23 mouse cellular contexts compared by ENCODE assay signal in the genomic region with DNA sequence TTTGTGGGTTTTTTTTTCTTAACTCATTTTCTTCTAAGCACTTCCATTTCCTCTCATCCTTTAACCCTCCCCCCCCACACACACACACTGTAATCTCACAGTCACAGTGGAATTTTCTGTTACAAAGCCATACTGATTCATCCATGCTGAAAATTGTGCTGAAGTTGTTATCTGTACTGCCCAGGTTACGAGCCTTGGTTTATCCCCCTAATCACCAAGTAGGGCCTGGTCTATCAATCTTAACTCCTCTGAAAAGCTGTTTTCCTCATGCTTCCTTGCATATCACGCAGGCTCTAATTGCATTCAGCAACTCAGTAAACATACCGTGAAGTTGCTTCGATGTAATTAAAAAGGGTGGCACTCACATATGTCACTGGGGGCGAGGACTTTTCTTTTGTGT.
DNase-seq lines count a peak whose midpoint lies in the region; ATAC-seq and TF ChIP-seq lines count a peak whose summit lies in the region.
"Had no signal": no experiment of that assay in that cellular context is flagged by ENCODE, and none has a peak within 500 bp of the region (broad histone marks: within the 10 kb centered on the region; RNA-seq: fewer than 3 reads in every experiment).

No protein-coding gene starts in this region.

- no peak for TF ChIP-seq CTCF in forebrain, postnatal 0 days (IDR thresholded peaks at IDR 0.05; ENCODE audit: low read depth)
- TF ChIP-seq CTCF in G1E (IDR thresholded peaks at IDR 0.05; ENCODE audit: low read depth, low read length): no peak

- H3K4me2 ChIP-seq in forebrain, embryonic 11.5 days (ENCODE audit: low read depth, low read length, severe bottlenecking): no peak overlapping the region
- no peak overlapping the region for H3K4me2 ChIP-seq in forebrain, postnatal 0 days (ENCODE audit: low read depth)
- H3K4me2 ChIP-seq in liver, embryonic 12.5 days: no peak overlapping the region
- H3K4me2 ChIP-seq in hindbrain, embryonic 16.5 days (ENCODE audit: low read length): no peak overlapping the region
- H3K4me2 ChIP-seq in kidney, embryonic 15.5 days: no peak overlapping the region
- H3K4me2 ChIP-seq: forebrain, embryonic 15.5 days; heart, embryonic 12.5 days; limb, embryonic 15.5 days; lung, embryonic 15.5 days; stomach, embryonic 15.5 days had no signal

- no peak overlapping the region for H3K27ac ChIP-seq in forebrain, embryonic 11.5 days (ENCODE audit: low read depth, low read length)
- H3K27ac ChIP-seq in forebrain, postnatal 0 days (ENCODE audit: low read depth, low read length): no peak overlapping the region
- no peak overlapping the region for H3K27ac ChIP-seq in liver, embryonic 12.5 days
- no peak overlapping the region for H3K27ac ChIP-seq in hindbrain, embryonic 16.5 days (ENCODE audit: low read depth, low read length)
- no peak overlapping the region for H3K27ac ChIP-seq in kidney, embryonic 15.5 days
- H3K27ac ChIP-seq: embryonic facial prominence, embryonic 10.5 days; forebrain, embryonic 15.5 days; limb, embryonic 15.5 days; lung, embryonic 15.5 days; stomach, embryonic 15.5 days had no signal

- no peak for DNase-seq in forebrain, embryonic 11.5 days (ENCODE audit: low spot score)
- DNase-seq in forebrain, postnatal 0 days: no peak
- DNase-seq in liver: no peak
- peak; percentile 34 for DNase-seq in G1E (ENCODE audit: low spot score)
- no peak for DNase-seq in heart, adult 9 months (ENCODE audit: low spot score in 2 of 2)
- DNase-seq: adrenal gland, postnatal 25 days; cerebellum, adult 9-10 months; heart, postnatal 14 days; kidney, adult 8-10 months; kidney, postnatal 25 days; lung, postnatal 4 days; right cerebral cortex, postnatal 25 days; thymus, adult 18-20 months; thymus, postnatal 4 days had no signal

- H3K36me3 ChIP-seq in forebrain, embryonic 11.5 days (ENCODE audit: control insufficient read depth, insufficient read depth, low read length): no peaks in the 10 kb centered on the region
- no peaks in the 10 kb centered on the region for H3K36me3 ChIP-seq in forebrain, postnatal 0 days (ENCODE audit: insufficient read depth)
- H3K36me3 ChIP-seq in liver, embryonic 12.5 days: no peaks in the 10 kb centered on the region
- H3K36me3 ChIP-seq in G1E (replicated peaks): no peaks in the 10 kb centered on the region
- no peaks in the 10 kb centered on the region for H3K36me3 ChIP-seq in hindbrain, embryonic 16.5 days (ENCODE audit: control insufficient read depth, insufficient read depth, low read length)
- no peaks in the 10 kb centered on the region for H3K36me3 ChIP-seq in kidney, embryonic 15.5 days
- H3K36me3 ChIP-seq: embryonic facial prominence, embryonic 10.5 days; forebrain, embryonic 15.5 days; heart, embryonic 12.5 days; limb, embryonic 15.5 days; lung, embryonic 15.5 days; stomach, embryonic 15.5 days had no signal

- ATAC-seq in forebrain, embryonic 11.5 days (replicated peaks; ENCODE audit: low FRiP score): peak; percentile 66
- ATAC-seq in forebrain, postnatal 0 days: no peak
- peak; percentile 75 for ATAC-seq in liver, embryonic 12.5 days
- peak; percentile 97 for ATAC-seq in G1E (ENCODE audit: extremely low read depth, insufficient number of reproducible peaks, low FRiP score, poor library complexity, severe bottlenecking)
- ATAC-seq in hindbrain, embryonic 16.5 days: peak; percentile 56; the same call in 1 of the 2 replicates
- no peak for ATAC-seq in kidney, embryonic 15.5 days (replicated peaks; ENCODE audit: low FRiP score)
- ATAC-seq: forebrain, embryonic 15.5 days had no signal

- H3K4me3 ChIP-seq in forebrain, embryonic 11.5 days (ENCODE audit: low read depth, low read length): no peak overlapping the region
- no peak overlapping the region for H3K4me3 ChIP-seq in forebrain, postnatal 0 days (ENCODE audit: low read depth, low read length)
- no peak overlapping the region for H3K4me3 ChIP-seq in liver, embryonic 12.5 days
- no peak overlapping the region; the same call in 1 of the 2 replicates for H3K4me3 ChIP-seq in G1E (ENCODE audit: low read depth, low read length)
- H3K4me3 ChIP-seq in hindbrain, embryonic 16.5 days (ENCODE audit: low read length): no peak overlapping the region
- H3K4me3 ChIP-seq in kidney, embryonic 15.5 days (replicated peaks): no peak overlapping the region
- H3K4me3 ChIP-seq: embryonic facial prominence, embryonic 10.5 days; forebrain, embryonic 15.5 days; heart, embryonic 12.5 days; limb, embryonic 15.5 days; lung, embryonic 15.5 days; stomach, embryonic 15.5 days had no signal

- no peak overlapping the region for H3K9ac ChIP-seq in forebrain, embryonic 11.5 days (ENCODE audit: low read length)
- H3K9ac ChIP-seq in forebrain, postnatal 0 days: no peak overlapping the region
- no peak overlapping the region for H3K9ac ChIP-seq in liver, embryonic 12.5 days
- no peak overlapping the region for H3K9ac ChIP-seq in hindbrain, embryonic 16.5 days (ENCODE audit: low read depth, low read length)
- no peak overlapping the region for H3K9ac ChIP-seq in kidney, embryonic 15.5 days
- H3K9ac ChIP-seq: forebrain, embryonic 15.5 days; heart, embryonic 12.5 days; limb, embryonic 15.5 days; lung, embryonic 15.5 days; stomach, embryonic 15.5 days had no signal

- WGBS in forebrain, embryonic 11.5 days: 18% methylated on average over 5 of the region's 5 CpGs
- 15% methylated on average over 5 of the region's 5 CpGs for WGBS in forebrain, postnatal 0 days
- WGBS in liver, embryonic 12.5 days (ENCODE audit: insufficient replicate concordance): 12% methylated on average over 5 of the region's 5 CpGs
- WGBS in hindbrain, embryonic 16.5 days: 18% methylated on average over 5 of the region's 5 CpGs
- WGBS in kidney, embryonic 15.5 days: 65% methylated on average over 5 of the region's 5 CpGs

- H3K9me3 ChIP-seq in forebrain, embryonic 11.5 days (ENCODE audit: control insufficient read depth, low read length): no peaks in the 10 kb centered on the region
- no peaks in the 10 kb centered on the region for H3K9me3 ChIP-seq in forebrain, postnatal 0 days (ENCODE audit: low read length)
- H3K9me3 ChIP-seq in liver, embryonic 12.5 days (replicated peaks): no peaks in the 10 kb centered on the region
- no peaks in the 10 kb centered on the region for H3K9me3 ChIP-seq in G1E (replicated peaks)
- no peaks in the 10 kb centered on the region for H3K9me3 ChIP-seq in hindbrain, embryonic 16.5 days (ENCODE audit: control insufficient read depth, low read length)
- no peaks in the 10 kb centered on the region for H3K9me3 ChIP-seq in kidney, embryonic 15.5 days (replicated peaks)
- H3K9me3 ChIP-seq: embryonic facial prominence, embryonic 10.5 days; forebrain, embryonic 15.5 days; heart, embryonic 12.5 days; limb, embryonic 15.5 days; lung, embryonic 15.5 days; stomach, embryonic 15.5 days had no signal

- peaks cover 2% of the 10 kb centered on the region; the same call in 1 of the 2 replicates for H3K4me1 ChIP-seq in forebrain, embryonic 11.5 days (replicated peaks; ENCODE audit: control insufficient read depth, insufficient read depth, low read length)
- no peaks in the 10 kb centered on the region for H3K4me1 ChIP-seq in forebrain, postnatal 0 days (ENCODE audit: insufficient read depth)
- H3K4me1 ChIP-seq in liver, embryonic 12.5 days: 0 out of 2 replicates have a peak, but pooled peaks cover 3% of the 10 kb centered on the region
- H3K4me1 ChIP-seq in G1E (ENCODE audit: insufficient read depth, low read depth, low read length): peaks cover 43% of the 10 kb centered on the region
- no peaks in the 10 kb centered on the region for H3K4me1 ChIP-seq in hindbrain, embryonic 16.5 days (ENCODE audit: control insufficient read depth, insufficient read depth, low read depth, low read length)
- H3K4me1 ChIP-seq in kidney, embryonic 15.5 days: no peaks in the 10 kb centered on the region
- H3K4me1 ChIP-seq: embryonic facial prominence, embryonic 10.5 days; heart, embryonic 12.5 days; limb, embryonic 15.5 days; lung, embryonic 15.5 days; stomach, embryonic 15.5 days had no signal

- H3K27me3 ChIP-seq in forebrain, embryonic 11.5 days (ENCODE audit: control insufficient read depth, insufficient read depth, low read length): no peaks in the 10 kb centered on the region
- H3K27me3 ChIP-seq in forebrain, postnatal 0 days (ENCODE audit: insufficient read depth, low read length): no peaks in the 10 kb centered on the region
- H3K27me3 ChIP-seq in liver, embryonic 12.5 days (replicated peaks): no peaks in the 10 kb centered on the region
- no peaks in the 10 kb centered on the region for H3K27me3 ChIP-seq in G1E (ENCODE audit: insufficient read depth, low read length)
- H3K27me3 ChIP-seq in hindbrain, embryonic 16.5 days (replicated peaks; ENCODE audit: control insufficient read depth, insufficient read depth, low read length): no peaks in the 10 kb centered on the region
- H3K27me3 ChIP-seq in kidney, embryonic 15.5 days: no peaks in the 10 kb centered on the region
- H3K27me3 ChIP-seq: forebrain, embryonic 15.5 days; heart, embryonic 12.5 days; limb, embryonic 15.5 days; lung, embryonic 15.5 days; stomach, embryonic 15.5 days had no signal

Comparison
In these comparisons a context has a peak if more than half of its experiments do, and no peak if none do; other contexts are left out.
1. ATAC-seq: peak in forebrain, embryonic 11.5 days (single experiment), liver, embryonic 12.5 days (single experiment), G1E (single experiment) and hindbrain, embryonic 16.5 days (single experiment); none in forebrain, postnatal 0 days (single experiment) and kidney, embryonic 15.5 days (single experiment).